Mouse (Mus musculus): ENCODE data around the gene Cyb5d1. TPM values are rescaled to one million over a fixed set of nuclear protein-coding genes. Genes with fewer than 3 reads are reported as not detected.

Gene Cyb5d1
- polyA plus RNA-seq, 1 experiment from 2014 or later: 44.3 TPM

- no peaks in the 10 kb centered on the region for H3K9me3 ChIP-seq
- no peak for ATAC-seq (replicated peaks)
- 14% methylated on average over 2 of the region's 2 CpGs for WGBS
- H3K9ac ChIP-seq (replicated peaks): peak overlapping the region; percentile 100
- H3K36me3 ChIP-seq: no peaks in the 10 kb centered on the region
- H3K4me3 ChIP-seq: peak overlapping the region; percentile 94
- peak overlapping the region; percentile 95 for H3K4me2 ChIP-seq (replicated peaks)
- H3K27ac ChIP-seq (replicated peaks): peak overlapping the region; percentile 100
- peaks cover 54% of the 10 kb centered on the region for H3K4me1 ChIP-seq
- H3K27me3 ChIP-seq: no peaks in the 10 kb centered on the region
Measured at GRCm38 (mm10) chr11:69369990-69370816, 25.2 kb downstream of the Cyb5d1 start.

GRCm38 (mm10) chr11:69369215-69369989, 26.0 kb downstream of the Cyb5d1 start, which contains the start of gene Chd3:
TSS of gene Chd3 (minus strand) at chr11:69369406.
- Histone ChIP-seq H3K27me3 (no peaks in the 10 kb centered on the region), H3K4me3 (peak within 1 kb of the TSS; percentile 94), H3K9ac (replicated peaks) (peak within 1 kb of the TSS; percentile 100), H3K36me3 (0 out of 2 replicates have a peak, but pooled peaks cover under 1% of the 10 kb centered on the region), H3K27ac (replicated peaks) (peak within 1 kb of the TSS; percentile 100), H3K9me3 (no peaks in the 10 kb centered on the region), H3K4me2 (replicated peaks) (peak within 1 kb of the TSS; percentile 95), H3K4me1 (peaks cover 62% of the 10 kb centered on the region)
- no peak for ATAC-seq (replicated peaks)
- whole genome bisulfite sequencing: 2% methylated on average over 10 of the region's 34 CpGs

GRCm38 (mm10) chr11:69368356-69369214, 26.8 kb downstream of the Cyb5d1 start:
- H3K4me1 ChIP-seq: peaks cover 69% of the 10 kb centered on the region
- peak overlapping the region; percentile 94 for H3K4me3 ChIP-seq
- under 1% methylated on average over 83 of the region's 106 CpGs for WGBS

GRCm38 (mm10) chr11:69367616-69368355, 27.6 kb downstream of the Cyb5d1 start:
- under 1% methylated on average over 22 of the region's 22 CpGs for WGBS
- H3K4me1 ChIP-seq: peaks cover 66% of the 10 kb centered on the region
- ATAC-seq (replicated peaks): no peak

More at GRCm38 (mm10) chr11:69368356-69369214, 26.8 kb downstream of the Cyb5d1 start:
- H3K9ac ChIP-seq (replicated peaks): peak overlapping the region; percentile 100
- H3K9me3 ChIP-seq: no peaks in the 10 kb centered on the region
- peak overlapping the region; percentile 100 for H3K27ac ChIP-seq (replicated peaks)
- peaks cover 3% of the 10 kb centered on the region; the same call in 1 of the 2 replicates for H3K36me3 ChIP-seq
- no peaks in the 10 kb centered on the region for H3K27me3 ChIP-seq
- no peak for ATAC-seq (replicated peaks)
- H3K4me2 ChIP-seq (replicated peaks): peak overlapping the region; percentile 95

GRCm38 (mm10) chr11:69366855-69367615, 28.4 kb downstream of the Cyb5d1 start:
- no peak for ATAC-seq (replicated peaks)
- Histone ChIP-seq H3K9me3 (no peaks in the 10 kb centered on the region), H3K4me2 (replicated peaks) (peak overlapping the region; percentile 95), H3K36me3 (peaks cover 19% of the 10 kb centered on the region), H3K27me3 (no peaks in the 10 kb centered on the region), H3K27ac (replicated peaks) (peak overlapping the region; percentile 100), H3K4me1 (peaks cover 61% of the 10 kb centered on the region), H3K9ac (replicated peaks) (peak overlapping the region; percentile 100), H3K4me3 (peak overlapping the region; percentile 94)
- under 1% methylated on average over 22 of the region's 22 CpGs for WGBS

More at GRCm38 (mm10) chr11:69367616-69368355, 27.6 kb downstream of the Cyb5d1 start:
- Histone ChIP-seq H3K9me3 (no peaks in the 10 kb centered on the region), H3K27ac (replicated peaks) (peak overlapping the region; percentile 100), H3K9ac (replicated peaks) (peak overlapping the region; percentile 100), H3K36me3 (peaks cover 11% of the 10 kb centered on the region), H3K4me2 (replicated peaks) (peak overlapping the region; percentile 95), H3K27me3 (no peaks in the 10 kb centered on the region), H3K4me3 (peak overlapping the region; percentile 94)

GRCm38 (mm10) chr11:69366157-69366854, 29.1 kb downstream of the Cyb5d1 start:
- no peaks in the 10 kb centered on the region for H3K27me3 ChIP-seq
- WGBS: under 1% methylated on average over 26 of the region's 26 CpGs
- H3K4me3 ChIP-seq: peak overlapping the region; percentile 94
- H3K9ac ChIP-seq (replicated peaks): peak overlapping the region; percentile 100
- H3K9me3 ChIP-seq: no peaks in the 10 kb centered on the region
- ATAC-seq (replicated peaks): peak; percentile 84
- H3K36me3 ChIP-seq: peaks cover 26% of the 10 kb centered on the region
- H3K4me2 ChIP-seq (replicated peaks): peak overlapping the region; percentile 95
- H3K27ac ChIP-seq (replicated peaks): peak overlapping the region; percentile 100
- H3K4me1 ChIP-seq: peaks cover 55% of the 10 kb centered on the region

GRCm38 (mm10) chr11:69365722-69366121, 29.7 kb downstream of the Cyb5d1 start:
- H3K9ac ChIP-seq (replicated peaks): peak overlapping the region; percentile 100
- 18% methylated on average over 6 of the region's 6 CpGs for WGBS
- ATAC-seq (replicated peaks): no peak
- H3K4me1 ChIP-seq: peaks cover 50% of the 10 kb centered on the region
- peak overlapping the region; percentile 95 for H3K4me2 ChIP-seq (replicated peaks)
- H3K9me3 ChIP-seq: no peaks in the 10 kb centered on the region
- H3K27ac ChIP-seq (replicated peaks): peak overlapping the region; percentile 100
- H3K36me3 ChIP-seq: peaks cover 32% of the 10 kb centered on the region
- H3K27me3 ChIP-seq: no peaks in the 10 kb centered on the region
- peak overlapping the region; percentile 94 for H3K4me3 ChIP-seq

GRCm38 (mm10) chr11:69364910-69365309, 30.5 kb downstream of the Cyb5d1 start:
- no peaks in the 10 kb centered on the region for H3K9me3 ChIP-seq
- peak; percentile 60 for ATAC-seq (replicated peaks)
- peak overlapping the region; percentile 94 for H3K4me3 ChIP-seq
- H3K27ac ChIP-seq (replicated peaks): peak overlapping the region; percentile 100
- peak overlapping the region; percentile 100 for H3K9ac ChIP-seq (replicated peaks)
- H3K36me3 ChIP-seq: peaks cover 40% of the 10 kb centered on the region
- H3K4me1 ChIP-seq: peaks cover 45% of the 10 kb centered on the region
- H3K27me3 ChIP-seq: no peaks in the 10 kb centered on the region
- WGBS: under 1% methylated on average over 6 of the region's 6 CpGs
- H3K4me2 ChIP-seq (replicated peaks): peak overlapping the region; percentile 95

GRCm38 (mm10) chr11:69364376-69364775, 31.1 kb downstream of the Cyb5d1 start:
- Histone ChIP-seq H3K9ac (replicated peaks) (peak overlapping the region; percentile 28; the same call in 1 of the 2 replicates), H3K27me3 (no peaks in the 10 kb centered on the region), H3K4me1 (peaks cover 41% of the 10 kb centered on the region), H3K4me2 (replicated peaks) (peak overlapping the region; percentile 95), H3K36me3 (peaks cover 45% of the 10 kb centered on the region), H3K9me3 (no peaks in the 10 kb centered on the region), H3K27ac (replicated peaks) (peak overlapping the region; percentile 100), H3K4me3 (no peak overlapping the region)
- no peak for ATAC-seq (replicated peaks)
- 49% methylated on average over 8 of the region's 8 CpGs for WGBS

- 84% methylated on average over 2 of the region's 2 CpGs for WGBS
- Histone ChIP-seq H3K9ac (replicated peaks) (no peak overlapping the region), H3K4me2 (replicated peaks) (no peak overlapping the region), H3K27ac (replicated peaks) (no peak overlapping the region), H3K36me3 (peaks cover 64% of the 10 kb centered on the region), H3K9me3 (no peaks in the 10 kb centered on the region), H3K4me3 (no peak overlapping the region), H3K27me3 (no peaks in the 10 kb centered on the region), H3K4me1 (peaks cover 35% of the 10 kb centered on the region)
- ATAC-seq (replicated peaks): no peak
Measured at GRCm38 (mm10) chr11:69362479-69362878, 33.0 kb downstream of the Cyb5d1 start.

Measured in forebrain, embryonic 15.5 days (tissue).